Comparison of ENCODE assay signal across 8 mouse cellular contexts in the genomic region with DNA sequence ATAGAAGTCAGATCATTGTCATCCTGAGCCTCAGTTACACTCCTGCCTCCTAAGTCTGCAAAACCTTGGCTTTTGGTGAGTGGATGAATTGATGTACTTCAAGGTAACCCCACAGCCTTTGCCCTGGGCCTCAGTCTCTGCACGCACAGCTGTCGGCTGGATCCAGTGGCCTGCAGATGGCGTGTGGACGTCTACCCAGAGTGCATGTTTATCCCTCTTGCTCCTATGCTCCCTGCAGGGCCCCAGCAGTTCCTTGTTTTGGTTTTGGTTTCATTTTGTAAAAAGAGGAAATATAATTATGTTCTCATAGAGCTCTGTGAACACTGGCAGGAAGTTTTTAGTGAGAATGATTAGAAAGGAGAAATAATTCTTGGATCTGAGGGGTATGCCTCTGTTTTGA. TPM values are rescaled to one million over a fixed set of nuclear protein-coding genes. Genes with fewer than 3 reads are reported as not detected.
DNase-seq lines count a peak whose midpoint lies in the region; ATAC-seq and TF ChIP-seq lines count a peak whose summit lies in the region.

No protein-coding gene starts in this region.

- no peak overlapping the region for H3K9ac ChIP-seq in kidney, postnatal 0 days (ENCODE audit: low read depth, low read length)

- ATAC-seq in kidney, postnatal 0 days (replicated peaks; ENCODE audit: low FRiP score, low read depth): peak; percentile 68; the same call in 1 of the 2 replicates

- peak overlapping the region; percentile 73 for H3K27ac ChIP-seq in gastrocnemius, adult 2 months
- peak overlapping the region; percentile 37; the same call in 1 of the 2 replicates for H3K27ac ChIP-seq in kidney, postnatal 0 days
- peak overlapping the region; percentile 60 for H3K27ac ChIP-seq in macrophage

- 28% methylated on average over 4 of the region's 4 CpGs for WGBS in kidney, postnatal 0 days
- WGBS in macrophage (ENCODE audit: missing documents): 0% methylated on average over 4 of the region's 4 CpGs

- H3K9me3 ChIP-seq in kidney, postnatal 0 days (replicated peaks; ENCODE audit: low read length): no peaks in the 10 kb centered on the region

- intact Hi-C loops in gastrocnemius, adult 2 months (cut with DNase I): no loop called here

- H3K4me2 ChIP-seq in kidney, postnatal 0 days (ENCODE audit: low read length): no peak overlapping the region

- H3K4me1 ChIP-seq in kidney, postnatal 0 days (replicated peaks; ENCODE audit: insufficient read depth, low read length): 0 out of 2 replicates have a peak, but pooled peaks cover 2% of the 10 kb centered on the region

- H3K79me2 ChIP-seq in macrophage (ENCODE audit: inconsistent target): no peaks in the 10 kb centered on the region

- peak overlapping the region; percentile 46; the same call in 1 of the 2 replicates for H3K4me3 ChIP-seq in gastrocnemius, adult 2 months
- H3K4me3 ChIP-seq in kidney, postnatal 0 days (replicated peaks; ENCODE audit: low read depth, low read length): no peak overlapping the region
- H3K4me3 ChIP-seq in macrophage (ENCODE audit: inconsistent target): no peak overlapping the region

- H3K36me3 ChIP-seq in kidney, postnatal 0 days (ENCODE audit: insufficient read depth, low read length): no peaks in the 10 kb centered on the region
- no peaks in the 10 kb centered on the region for H3K36me3 ChIP-seq in macrophage (ENCODE audit: inconsistent target)

- H3K27me3 ChIP-seq in kidney, postnatal 0 days (ENCODE audit: insufficient read depth, low read length): no peaks in the 10 kb centered on the region

- peak; percentile 38 for DNase-seq in embryo, embryonic 10 days (ENCODE audit: low spot score)
- no peak for DNase-seq in embryo, embryonic 9.5 days (ENCODE audit: extremely low spot score)
- peak; percentile 36 for DNase-seq in T-cell, adult 2 months (ENCODE audit: low spot score)
- DNase-seq in gastrocnemius, adult 2 months: peak; percentile 63
- peak; percentile 86 for DNase-seq in kidney, postnatal 0 days (ENCODE audit: low spot score)
- no peak for DNase-seq in right cerebral cortex, postnatal 36 days (ENCODE audit: low spot score in 2 of 2)
- DNase-seq in cerebellum, postnatal 14 days: no peak

- peak; percentile 69 for TF ChIP-seq CTCF in gastrocnemius, adult 2 months (IDR thresholded peaks at IDR 0.05)
- peak; percentile 69 for TF ChIP-seq CTCF in kidney, postnatal 0 days (IDR thresholded peaks at IDR 0.05; ENCODE audit: low read depth)

RNA-seq across cellular contexts. Expression of a gene that starts 46.4 kb away (rescaled TPM):
- total RNA-seq in gastrocnemius, adult 2 months (2021): 10 to 100 TPM; 57.5 to 97.5 TPM
- 96.5 and 112 TPM in 2 replicates for polyA plus RNA-seq in kidney, postnatal 0 days (2015; fragmentation: Nextera tagmentation; extraction: Ambion mirVana)
- 1,000 to 10,000 TPM in 3 of 26 experiments, 100 to 1,000 TPM in 23; 182 to 1,452 (median 590) TPM for total RNA-seq in macrophage (2018; cell fraction: chromatin; rRNA removed)
- total RNA-seq in macrophage (2018; cell fraction: cytosol; rRNA removed): 100 to 1,000 TPM in 25 of 26 experiments, 10 to 100 TPM in 1; 83.9 to 342 (median 173) TPM
- 100 to 1,000 TPM; 125 to 674 (median 269) TPM for total RNA-seq in macrophage (2018; cell fraction: nucleus; rRNA removed)
- 76.3 to 253 TPM (median 241 TPM) in 3 replicates for polyA plus RNA-seq in macrophage (2018)

Comparison
In these comparisons a context has a peak if more than half of its experiments do, and no peak if none do; other contexts are left out.
1. DNase-seq: peak in embryo, embryonic 10 days (single experiment), T-cell, adult 2 months (single experiment), gastrocnemius, adult 2 months (single experiment) and kidney, postnatal 0 days (single experiment); none in embryo, embryonic 9.5 days (single experiment), right cerebral cortex, postnatal 36 days (0 of 2) and cerebellum, postnatal 14 days (0 of 2).
2. Peak in every context shown above with its lines, with median percentiles within 50 percentile points of each other: H3K27ac ChIP-seq.